Mouse (Mus musculus) large intestine, adult 2 months (tissue): ENCODE data around the gene Nipal1. TPM values are rescaled to one million over a fixed set of nuclear protein-coding genes. Genes with fewer than 3 reads are reported as not detected.

Experiments used
- DNase-seq: peaks from one replicate; pipeline ENCODE4 v3.0.0-alpha.2; 2012; ENCODE audit warnings: low read depth, low spot score
- WGBS: fragments of 180-500 bp; shearing (Covaris S2); methylation state at CpG from one replicate; pipeline ENCODE4 v1.1.7; 2018; 5-methylcytosine and 5-hydroxymethylcytosine counted together
- polyA plus RNA-seq: library from polyadenylated mRNA; depleted of rRNA; stranded (reverse); fragments of >200 nt; gene quantifications from 2 replicates; pipeline ENCODE4 v1.2.3, GENCODE M21; 2012; rRNA removed

The Nipal1 gene
- 8.1 and 9.7 TPM in 2 replicates for polyA plus RNA-seq

DNA sequence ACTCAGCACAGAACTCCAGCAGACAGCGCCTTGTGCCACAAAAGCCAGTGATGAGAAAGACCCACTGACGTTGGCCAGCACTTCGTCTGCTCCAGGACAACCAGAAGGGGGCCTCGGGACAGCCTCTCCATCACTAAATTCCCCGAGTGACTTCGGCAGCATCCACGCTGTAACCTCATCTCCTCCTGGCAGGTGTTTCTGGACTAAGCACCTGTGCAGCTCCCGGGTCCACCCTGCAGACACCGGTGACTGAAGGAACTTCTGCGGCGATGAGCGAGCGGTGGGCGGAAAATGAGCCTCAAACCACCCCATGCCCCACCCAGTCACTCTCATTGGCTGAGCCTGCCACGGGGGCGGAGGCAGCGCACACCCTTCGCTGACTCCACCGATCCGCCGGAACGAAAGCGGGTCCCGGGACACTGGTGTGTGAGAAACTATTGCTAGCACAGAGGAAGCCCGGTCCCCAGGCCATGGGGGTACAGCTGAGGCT lies at the start of gene Nipal1:
Gene Nipal1, plus strand, starts transcription at position 378 of the 490 bp plus-strand sequence.
- DNase-seq: peak; percentile 81
- 0% methylated on average over 25 of the region's 25 CpGs for WGBS

DNA sequence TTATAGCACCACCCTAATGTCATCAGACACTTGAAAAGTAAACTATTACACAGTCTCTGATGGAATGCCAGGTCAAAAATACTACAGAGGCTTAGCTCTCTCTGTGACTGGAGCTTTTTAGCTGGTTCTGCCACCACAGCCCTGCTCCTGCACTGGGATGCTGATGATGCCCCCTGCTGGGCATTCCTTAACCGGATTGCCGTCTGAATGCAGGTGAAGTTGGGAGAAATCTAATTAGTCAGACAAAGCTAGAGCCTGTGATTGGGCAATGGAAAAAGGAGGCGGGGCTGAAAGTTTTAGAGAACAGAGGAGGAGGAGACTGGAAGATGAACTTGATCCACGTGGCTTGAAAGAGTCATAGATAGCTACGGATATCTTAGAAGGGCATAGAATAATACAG lies 46.6 kb upstream of the Nipal1 start:
- DNase-seq: peak; percentile 13

DNA sequence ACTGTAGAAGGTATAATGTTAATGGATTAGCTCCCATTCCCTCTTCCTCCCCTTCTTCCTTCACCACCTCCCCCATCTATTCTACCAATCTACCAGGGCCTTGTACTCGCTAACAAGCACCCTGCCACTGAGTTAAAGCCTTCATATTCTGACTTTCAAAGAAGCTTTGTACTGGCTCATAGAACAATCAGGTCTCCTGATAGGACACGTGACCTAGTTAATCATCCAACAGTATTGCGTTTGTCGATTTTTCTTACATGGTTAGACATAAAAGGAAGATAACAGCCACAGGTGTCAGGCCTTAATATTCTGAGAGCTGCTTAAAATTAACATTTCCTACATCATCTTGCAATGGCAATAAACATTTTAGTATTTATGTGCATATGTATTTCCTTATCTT lies 44.5 kb upstream of the Nipal1 start:
- DNase-seq: no peak
- WGBS: 34% methylated on average over 4 of the region's 4 CpGs

More for the DNA sequence above, 46.6 kb upstream of the Nipal1 start:
- 15% methylated on average over 5 of the region's 5 CpGs for WGBS

DNA sequence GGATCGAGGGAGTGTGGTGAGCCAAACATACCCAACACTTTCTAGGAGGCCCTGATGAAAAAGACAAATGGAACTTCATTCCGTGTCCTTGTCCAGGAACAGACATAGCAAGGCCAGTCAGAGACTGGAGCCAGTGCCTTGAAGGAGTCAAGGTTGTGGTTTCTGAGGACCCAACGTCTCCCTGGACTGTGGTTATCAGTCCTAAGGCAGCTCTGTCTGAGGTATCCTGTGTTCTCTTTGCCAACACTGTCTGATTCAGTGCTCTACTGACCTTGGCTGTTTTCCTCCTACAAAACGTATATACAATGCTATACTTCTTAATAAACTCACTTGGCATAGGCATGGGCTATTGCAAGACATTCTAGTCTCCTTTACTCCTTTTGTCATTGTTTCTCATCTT lies 30.2 kb upstream of the Nipal1 start:
- WGBS: 84% methylated on average over 4 of the region's 4 CpGs
- DNase-seq: no peak

DNA sequence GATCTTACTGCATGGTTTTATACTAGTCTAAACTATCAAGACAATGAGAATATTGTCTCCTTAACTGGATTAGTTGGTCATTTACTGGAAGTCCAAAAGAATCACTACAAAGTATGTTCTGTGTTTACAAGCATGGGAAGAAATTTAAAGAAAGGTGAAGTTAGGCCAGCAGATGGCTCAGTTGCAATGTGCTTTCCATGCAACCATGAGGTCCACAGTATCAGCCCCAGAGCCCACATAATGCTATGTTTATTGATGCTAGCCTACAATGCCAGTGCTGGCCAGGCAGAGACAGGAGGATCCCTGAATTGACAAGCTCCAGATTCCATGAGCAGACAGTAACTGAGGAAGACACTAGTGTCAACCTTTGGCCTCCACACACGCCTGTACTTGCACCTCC lies 26.6 kb upstream of the Nipal1 start:
- DNase-seq: no peak
- WGBS: 95% methylated on average over 1 of the region's 1 CpGs

DNA sequence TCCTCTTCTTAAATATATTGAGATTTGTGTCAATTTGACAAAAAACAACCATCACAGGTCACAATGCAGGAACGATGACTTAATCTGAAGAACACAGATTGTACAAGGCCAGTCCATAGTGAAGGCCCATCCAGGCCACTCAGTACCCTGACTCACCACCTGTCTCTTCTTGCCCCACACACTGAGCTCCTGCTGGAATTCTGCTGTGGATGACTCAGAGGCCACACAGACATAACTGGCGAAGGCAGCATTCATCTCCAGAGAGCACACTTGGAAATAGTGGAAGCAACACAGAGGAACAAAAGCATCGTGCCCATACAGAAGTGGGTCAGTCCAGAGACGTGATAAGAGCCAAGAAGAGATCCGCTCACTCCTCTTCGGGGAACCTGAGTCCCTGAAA lies 17.6 kb upstream of the Nipal1 start:
- DNase-seq: no peak
- WGBS: 91% methylated on average over 6 of the region's 6 CpGs

DNA sequence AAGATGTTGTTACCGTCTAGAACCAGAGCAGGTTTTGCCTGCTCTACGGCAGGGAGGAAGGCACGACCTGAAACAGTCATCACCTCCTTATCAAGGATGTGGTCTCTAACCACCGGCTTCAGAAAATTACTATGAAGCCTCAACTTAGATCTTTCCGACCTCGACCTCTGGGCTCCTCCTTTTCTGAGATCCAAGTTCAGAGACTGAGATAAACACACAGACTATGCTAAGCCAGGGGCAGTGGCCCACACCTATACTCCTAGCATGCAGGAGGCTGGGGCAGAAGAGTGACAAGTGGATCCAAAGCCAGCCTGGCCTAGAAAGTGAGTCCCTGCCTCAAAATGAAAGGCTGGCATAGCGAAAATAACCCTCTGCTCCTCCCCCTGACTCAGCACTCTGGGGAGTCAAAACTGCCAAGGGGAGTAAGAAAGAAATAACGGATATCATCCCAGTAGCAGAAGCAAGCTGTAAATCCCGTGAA lies 12.8 kb upstream of the Nipal1 start:
- WGBS: 81% methylated on average over 9 of the region's 9 CpGs
- DNase-seq: no peak

DNA sequence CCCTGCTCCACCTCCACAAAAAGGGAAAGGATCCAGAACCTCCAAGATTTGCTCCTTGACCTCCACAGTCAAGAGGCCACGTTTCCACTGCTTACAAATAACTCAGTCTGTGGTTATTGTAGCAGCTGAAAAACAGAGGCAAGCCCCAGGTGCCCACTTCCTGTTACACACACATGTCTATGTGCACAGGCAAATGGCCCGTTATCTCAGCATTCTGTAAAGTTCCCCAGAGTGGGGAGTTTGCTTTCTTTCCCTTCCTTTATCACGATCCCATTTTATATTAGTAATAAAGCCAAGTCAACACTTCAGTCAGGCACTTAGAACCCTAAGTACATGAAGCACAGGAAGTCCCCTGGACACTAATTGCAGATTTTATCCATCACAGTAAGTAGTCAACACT lies 11.5 kb upstream of the Nipal1 start:
- WGBS: 17% methylated on average over 3 of the region's 3 CpGs

DNA sequence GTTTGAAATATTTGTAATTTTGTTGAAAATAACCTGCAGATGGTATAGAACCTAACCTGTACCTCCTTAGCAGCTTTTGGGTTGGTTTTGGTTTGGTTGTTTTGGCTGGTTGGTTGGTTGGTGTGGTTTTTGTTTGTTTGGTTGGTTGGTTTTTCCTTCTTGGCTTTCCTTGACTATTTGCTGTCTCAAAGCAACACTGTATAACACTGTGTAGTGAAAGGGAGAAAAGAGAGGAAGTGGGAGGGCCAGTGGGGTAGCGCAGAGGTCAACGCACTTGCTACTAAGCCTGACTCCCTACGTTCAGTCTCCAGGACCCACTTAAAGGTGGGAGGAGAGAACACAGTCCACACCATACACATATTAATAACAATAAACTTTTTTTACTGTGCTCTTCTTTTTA lies 11.0 kb upstream of the Nipal1 start:
- no peak for DNase-seq
- 87% methylated on average over 3 of the region's 3 CpGs for WGBS

More for the DNA sequence above, 11.5 kb upstream of the Nipal1 start:
- DNase-seq: no peak

DNA sequence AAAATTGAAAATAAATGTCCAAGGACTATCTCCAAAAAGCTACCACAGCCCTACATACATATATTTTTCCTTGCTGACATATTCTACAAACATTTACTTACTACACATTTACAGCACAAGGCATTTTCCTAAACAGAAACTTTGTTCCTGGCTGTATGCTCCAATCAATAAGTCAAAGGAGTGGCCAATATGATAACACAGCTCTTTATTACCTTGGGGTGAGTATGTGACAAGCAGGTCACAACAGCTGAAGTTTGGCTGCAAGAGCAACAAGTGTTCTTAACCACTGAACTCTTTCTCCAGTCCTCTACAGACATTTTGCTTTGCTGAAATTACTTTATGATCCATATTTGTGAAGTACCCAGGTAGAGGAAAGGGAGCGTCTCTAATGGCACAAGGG lies 7.5 kb upstream of the Nipal1 start:
- 69% methylated on average over 1 of the region's 1 CpGs for WGBS

DNA sequence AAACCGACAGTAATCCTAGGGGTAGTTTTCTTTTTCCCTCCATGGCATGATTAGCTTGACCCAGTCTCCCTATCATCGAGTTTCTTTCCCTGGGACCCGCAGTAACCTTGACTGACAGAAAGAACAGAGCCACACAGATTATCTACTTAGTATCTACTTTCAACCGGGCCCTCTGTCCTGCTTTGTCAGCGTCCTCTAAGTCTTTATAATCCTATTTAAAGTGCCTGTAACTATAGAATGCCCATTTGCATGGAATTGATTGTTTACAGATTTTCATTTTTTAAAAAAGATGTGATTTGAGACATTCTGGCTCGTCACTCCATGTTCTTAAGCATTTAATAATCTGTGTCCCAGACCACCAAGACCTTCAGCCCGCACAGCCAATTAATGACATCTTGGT lies 3.9 kb upstream of the Nipal1 start:
- WGBS: 82% methylated on average over 7 of the region's 7 CpGs
- DNase-seq: no peak

More for the DNA sequence above, 7.5 kb upstream of the Nipal1 start:
- DNase-seq: no peak

DNA sequence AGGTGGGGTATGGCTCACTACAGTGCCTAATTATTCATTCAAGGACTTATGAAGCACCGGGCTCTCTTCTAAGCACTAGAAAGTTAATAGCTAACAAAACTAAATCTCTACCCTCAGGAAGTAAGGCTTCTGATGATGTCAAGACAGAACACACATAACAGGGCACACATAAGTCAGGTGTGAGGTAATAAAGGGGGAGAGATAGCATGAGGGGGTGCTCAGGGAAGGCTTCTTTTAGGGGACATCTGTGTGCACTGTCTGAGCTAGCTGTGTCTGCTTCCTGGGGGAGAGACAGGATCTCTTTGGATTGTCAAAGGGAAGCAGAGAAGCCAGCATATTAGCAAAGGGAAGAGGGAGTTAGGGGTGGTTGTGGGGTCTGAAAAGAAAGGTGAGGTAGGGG lies 3.4 kb upstream of the Nipal1 start, which contains the start of gene Cnga1:
Gene Cnga1, minus strand, starts transcription at position 101 of the 400 bp plus-strand sequence.
- WGBS: 43% methylated on average over 1 of the region's 1 CpGs
- DNase-seq: no peak

DNA sequence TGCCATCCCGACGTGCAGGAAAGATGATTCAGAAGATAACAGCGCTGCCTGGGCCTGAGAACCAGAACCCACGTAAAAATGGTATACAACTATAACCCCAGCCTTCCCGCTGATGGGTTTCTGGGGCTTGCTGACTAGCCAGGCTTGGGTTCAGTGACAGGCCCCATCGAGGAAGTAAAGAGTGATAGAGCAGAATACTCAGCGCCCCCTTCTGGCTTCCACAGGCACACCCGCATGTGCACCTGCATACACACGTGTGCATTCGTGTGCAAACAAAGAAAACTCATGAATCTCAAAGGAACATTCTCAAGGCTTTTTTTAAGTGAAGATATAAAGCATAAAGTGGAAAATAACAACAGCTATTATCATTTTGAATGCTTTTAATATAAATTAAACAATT lies 1.5 kb upstream of the Nipal1 start:
- no peak for DNase-seq

DNA sequence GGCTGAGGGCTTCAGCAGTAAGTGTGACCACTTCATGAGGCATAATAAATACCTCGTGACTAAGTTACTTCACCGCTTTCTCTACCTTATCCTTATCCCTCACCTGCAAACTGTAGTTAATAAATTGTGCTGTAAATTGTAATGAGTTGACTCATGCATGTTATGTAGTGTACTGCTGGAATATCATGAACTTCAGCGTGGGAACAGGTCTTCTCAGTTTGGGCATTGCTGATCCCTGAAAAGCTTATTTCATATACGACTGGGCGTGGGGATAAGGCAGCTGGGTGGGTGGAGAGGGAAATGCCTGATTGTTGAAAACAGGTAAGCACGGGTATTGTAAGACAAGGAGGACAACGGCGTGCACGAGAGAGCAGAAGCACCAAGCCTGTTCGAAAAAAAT lies 599 bp upstream of the Nipal1 start:
- DNase-seq: no peak
- 10% methylated on average over 10 of the region's 10 CpGs for WGBS

More for the DNA sequence above, 1.5 kb upstream of the Nipal1 start:
- WGBS: 45% methylated on average over 10 of the region's 10 CpGs

DNA sequence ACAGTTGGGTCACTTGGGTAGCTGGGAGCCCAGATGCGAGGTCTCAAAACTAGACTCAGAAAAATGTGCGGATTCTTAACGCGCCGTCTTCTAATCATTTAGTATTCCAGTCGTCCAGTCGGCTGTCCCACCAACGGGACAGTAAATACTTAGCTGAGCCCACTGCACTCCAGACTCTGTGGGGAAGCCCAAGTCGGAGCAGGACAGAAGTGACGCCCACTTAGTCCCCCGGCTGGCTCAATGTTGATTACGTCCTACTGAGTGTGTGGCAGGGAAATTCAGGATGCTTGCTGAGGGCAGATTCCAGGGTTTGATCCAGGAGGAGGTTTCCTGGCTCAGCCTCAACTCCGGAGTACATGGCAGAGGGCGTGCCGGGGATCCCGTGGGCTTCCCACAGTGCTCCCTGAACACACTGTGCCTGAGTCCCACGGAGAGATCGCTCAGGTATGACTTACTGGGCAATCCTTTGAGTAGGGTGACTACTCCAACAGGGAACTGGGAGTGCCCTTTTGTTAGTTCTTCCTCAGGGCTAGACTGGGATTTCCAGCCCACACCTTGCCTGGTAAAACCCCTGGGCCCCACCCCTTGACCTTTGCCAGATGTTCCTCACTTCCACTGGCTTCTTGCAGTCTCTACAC lies 482 bp downstream of the Nipal1 start:
- 4% methylated on average over 18 of the region's 18 CpGs for WGBS
- peak; percentile 77 for DNase-seq

DNA sequence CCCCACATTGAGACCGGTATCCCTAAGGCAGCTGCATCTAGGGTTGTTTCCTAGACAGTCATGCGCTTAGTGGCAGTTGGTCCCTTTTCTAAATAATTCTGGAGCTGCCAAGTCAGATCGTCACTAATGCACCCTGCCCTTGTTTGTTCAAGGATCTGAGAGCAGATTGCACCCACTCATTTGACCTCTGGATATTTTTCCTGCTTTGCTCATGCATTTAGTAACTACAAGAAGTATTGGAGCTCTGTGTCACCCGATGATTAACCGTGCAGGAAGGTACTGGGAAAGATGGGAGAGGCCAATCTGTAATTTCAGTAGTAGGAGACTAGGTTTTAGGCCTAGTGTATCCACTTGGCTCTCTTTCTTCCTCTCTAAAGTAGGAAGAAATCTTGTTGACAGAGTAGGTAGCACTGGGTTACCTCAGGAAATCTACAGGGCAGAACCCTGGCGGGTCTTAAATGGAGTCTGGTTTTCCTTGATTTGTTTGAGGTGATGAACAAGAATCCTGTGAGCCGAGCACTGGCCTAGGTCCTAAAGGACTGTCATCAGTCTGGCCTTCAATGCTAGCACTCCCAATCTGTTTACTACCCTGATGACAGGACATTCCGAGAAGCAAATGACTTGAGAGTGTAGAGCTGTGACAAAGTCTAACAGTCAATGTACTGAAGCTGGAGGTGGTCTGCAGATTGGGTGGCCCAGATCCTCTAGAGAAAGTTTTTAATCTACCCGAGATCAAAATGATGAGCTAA lies 1.6 kb downstream of the Nipal1 start:
- 38% methylated on average over 9 of the region's 9 CpGs for WGBS
- no peak for DNase-seq

DNA sequence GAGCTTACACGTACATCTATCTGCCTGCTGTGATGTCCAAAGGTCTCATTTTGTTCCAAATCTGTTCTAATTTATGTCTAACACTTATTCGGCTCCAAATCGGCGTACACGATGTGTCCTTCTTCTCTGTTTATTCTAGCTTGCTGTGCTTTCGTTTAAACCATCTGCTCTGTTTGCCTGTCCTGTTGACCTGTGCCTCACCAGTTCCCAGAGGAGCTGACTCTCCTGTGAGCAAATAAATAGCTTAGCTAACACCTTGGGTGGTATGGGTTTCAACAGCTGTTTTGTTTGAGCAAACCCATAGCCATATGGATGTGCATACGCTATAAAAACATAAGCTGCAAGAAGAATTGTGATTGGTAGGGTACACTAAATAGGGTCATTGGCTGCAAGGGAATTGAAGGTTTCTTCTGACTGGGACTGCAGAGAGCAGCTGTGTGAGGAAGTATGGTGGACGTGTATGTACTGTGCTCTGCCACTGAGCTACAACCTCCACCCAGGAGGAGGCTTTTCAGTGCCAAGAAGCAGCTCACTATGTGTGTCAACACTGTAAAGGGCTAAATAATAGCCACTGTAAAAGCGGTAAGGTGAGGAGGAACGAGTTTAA lies 5.6 kb downstream of the Nipal1 start:
- WGBS: 22% methylated on average over 10 of the region's 10 CpGs
- no peak for DNase-seq

DNA sequence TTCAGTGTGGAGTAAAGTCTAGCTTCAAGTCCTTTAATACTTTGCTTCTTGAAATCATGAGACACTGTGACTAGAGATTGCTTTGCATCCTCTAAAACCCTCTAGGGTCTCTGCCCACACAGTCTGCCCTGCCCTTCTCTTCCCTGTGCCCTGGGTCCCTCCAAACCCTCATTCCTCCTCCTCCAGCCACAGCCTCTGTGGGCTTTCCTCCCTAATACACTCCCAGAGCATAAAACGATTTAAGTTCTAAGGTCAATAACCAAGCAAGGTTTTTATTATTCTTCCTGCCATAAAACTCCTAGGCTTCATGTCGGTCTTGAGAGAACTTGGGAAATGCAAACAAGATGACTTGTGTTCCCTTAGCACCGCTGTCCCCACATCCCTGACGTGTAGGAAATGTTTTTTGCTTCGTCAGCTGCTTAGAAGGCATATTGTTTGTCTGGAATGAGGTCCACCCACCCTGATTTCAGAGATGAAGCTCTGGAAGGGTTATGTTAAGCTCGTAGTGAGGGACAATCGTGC lies 8.7 kb downstream of the Nipal1 start:
- WGBS: 13% methylated on average over 7 of the region's 7 CpGs
- DNase-seq: no peak

DNA sequence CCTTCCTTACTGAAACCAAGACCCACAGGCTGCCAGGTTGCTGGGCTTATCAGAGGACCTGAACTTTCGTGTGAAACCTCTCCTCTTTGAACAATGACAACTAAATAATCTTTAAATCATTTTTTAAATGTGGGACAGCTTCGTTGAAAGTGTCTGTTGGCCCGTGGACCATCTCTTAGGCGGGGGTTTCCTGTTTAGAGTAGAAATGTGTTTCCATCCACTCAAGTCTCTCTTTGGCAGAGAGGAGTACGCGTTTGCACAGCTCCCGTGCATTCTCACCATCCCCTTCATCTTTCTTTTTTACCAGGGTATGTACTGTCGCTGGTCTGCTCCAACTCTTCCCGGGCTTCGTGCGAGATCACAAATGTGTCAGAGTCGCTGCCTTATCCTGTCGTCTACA lies 10.8 kb downstream of the Nipal1 start:
- 84% methylated on average over 13 of the region's 13 CpGs for WGBS
- DNase-seq: no peak

DNA sequence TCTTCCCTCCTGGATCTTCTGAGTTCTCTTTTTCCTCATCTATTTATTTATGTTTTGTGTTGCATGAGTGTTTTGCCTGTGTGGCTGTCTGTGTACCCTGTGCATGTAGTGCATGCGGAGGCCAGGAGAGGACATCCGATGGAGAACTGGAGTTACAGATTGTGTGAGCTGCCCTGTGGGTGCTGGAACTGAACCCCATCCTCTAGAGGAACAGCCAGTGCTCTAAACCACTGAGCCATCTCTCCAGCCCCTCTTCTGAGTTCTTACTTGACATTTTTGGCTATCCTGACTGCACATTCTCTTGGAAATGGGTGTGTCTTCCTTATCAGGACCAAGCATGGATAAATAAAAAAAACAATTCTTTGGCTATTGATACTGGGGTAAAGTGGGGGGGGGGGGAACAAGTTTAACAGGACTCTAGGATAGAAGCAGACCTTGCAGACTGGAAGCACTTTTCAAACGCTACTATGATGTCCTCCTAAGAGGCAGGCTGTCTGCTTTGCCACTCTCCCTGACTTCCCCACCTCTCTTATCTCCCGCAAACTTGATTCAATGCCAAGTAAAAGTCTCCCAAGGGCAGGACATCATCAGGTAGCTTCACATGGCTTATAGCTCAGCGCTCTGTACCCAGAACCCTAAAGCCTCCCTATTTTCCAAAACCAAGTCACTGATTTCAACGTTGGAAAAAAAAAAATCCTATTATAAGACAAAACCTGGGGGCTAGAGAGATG lies 13.6 kb downstream of the Nipal1 start:
- 50% methylated on average over 6 of the region's 6 CpGs for WGBS
- DNase-seq: no peak
